Mouse (Mus musculus) neural tube, embryonic 10.5 days (tissue): ENCODE measurements at regions not wholly inside any gene's neighbourhood (a gene's known extent, or its start where the extent isn't known, plus 50 kb on each side); places are given as distances from the start of the nearest gene placed in this dataset.
A peak's percentile ranks its signal among the peaks of the same experiment; 100 is the strongest.

Source experiments
- DNase-seq: peaks from one replicate; pipeline ENCODE4 v3.0.0-alpha.2; 2017; ENCODE audit warnings: low spot score; ENCODE audit errors: extremely low spot score

- no peak for DNase-seq
Measured at GRCm38 (mm10) chr6:26033392-26033791, 224.3 kb upstream of the Pot1a start.

DNA sequence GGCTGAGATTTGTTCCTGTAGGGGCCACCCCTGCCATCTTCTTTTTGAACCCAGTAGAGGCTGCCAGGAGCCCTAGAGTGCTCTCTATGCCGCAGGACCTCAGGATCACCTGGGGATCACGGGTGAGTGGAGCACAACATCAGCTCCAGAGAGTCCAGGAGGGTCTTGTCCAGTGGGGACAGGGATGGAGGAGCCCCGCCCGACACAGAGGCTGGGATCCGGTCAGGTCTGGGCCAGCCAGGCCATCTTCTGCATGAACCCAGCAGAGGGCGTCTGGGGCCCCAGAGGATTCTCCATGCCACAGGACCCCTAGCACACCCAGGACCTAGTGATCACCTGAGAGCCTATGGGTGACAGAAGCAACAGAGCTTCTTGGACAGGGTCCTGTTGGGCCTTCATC is 206.3 kb upstream of the Pot1a start:
- DNase-seq: no peak

GRCm38 (mm10) chr6:25994044-25994443 is 185.0 kb upstream of the Pot1a start:
- no peak for DNase-seq

DNA sequence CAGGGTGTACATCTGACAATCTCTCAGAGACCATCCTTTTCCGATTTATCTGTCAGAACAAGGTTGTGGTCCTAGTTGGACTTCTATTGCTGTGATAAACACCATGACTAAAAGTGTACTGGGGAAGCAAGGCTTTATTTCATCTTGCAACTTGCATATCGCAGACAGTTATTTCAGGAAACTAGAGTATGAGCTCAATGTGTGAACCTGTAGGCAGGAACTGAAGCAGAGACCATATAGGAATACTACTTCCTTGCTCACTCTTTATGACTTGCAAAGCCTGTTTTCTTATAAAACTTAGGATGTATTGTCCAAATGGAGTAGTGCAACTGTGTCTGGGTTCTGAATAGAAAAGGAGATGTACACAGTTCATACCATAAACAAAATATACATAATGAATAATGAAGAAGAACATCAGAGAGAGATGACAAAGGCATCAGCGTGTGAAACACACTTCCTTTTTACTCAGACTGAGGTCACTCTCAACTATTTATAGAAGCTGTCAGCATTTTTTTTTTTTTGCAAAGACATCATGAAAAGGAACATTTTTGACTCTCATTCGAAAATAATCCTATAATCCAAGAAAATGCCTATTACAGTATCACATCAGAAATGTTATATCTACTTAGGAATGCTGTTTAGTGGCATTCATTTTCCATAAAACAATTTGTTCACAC is 169.3 kb upstream of the Pot1a start:
- DNase-seq: no peak

DNA sequence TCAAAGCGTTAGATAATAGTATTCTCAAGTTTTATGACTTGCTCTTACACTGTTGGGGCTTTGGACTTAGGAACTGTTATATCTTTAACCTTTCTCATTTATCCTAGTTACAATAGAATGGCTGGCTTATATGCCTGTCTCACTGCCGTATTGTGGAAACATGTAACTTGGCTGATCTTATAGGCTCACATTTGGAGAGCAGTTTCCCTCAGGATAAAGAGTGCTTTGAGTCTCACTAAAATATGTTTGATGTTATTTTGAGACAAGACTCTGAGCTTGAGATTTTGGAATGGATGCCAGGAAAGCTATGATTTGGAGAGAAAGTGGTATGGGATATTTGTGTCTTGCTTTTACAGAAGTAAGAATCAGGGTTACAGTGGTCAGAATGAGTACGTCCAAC is 156.4 kb upstream of the Pot1a start:
- DNase-seq: no peak

- peak; percentile 21 for DNase-seq
Measured at GRCm38 (mm10) chr6:25931148-25931553, 122.1 kb upstream of the Pot1a start.

DNA sequence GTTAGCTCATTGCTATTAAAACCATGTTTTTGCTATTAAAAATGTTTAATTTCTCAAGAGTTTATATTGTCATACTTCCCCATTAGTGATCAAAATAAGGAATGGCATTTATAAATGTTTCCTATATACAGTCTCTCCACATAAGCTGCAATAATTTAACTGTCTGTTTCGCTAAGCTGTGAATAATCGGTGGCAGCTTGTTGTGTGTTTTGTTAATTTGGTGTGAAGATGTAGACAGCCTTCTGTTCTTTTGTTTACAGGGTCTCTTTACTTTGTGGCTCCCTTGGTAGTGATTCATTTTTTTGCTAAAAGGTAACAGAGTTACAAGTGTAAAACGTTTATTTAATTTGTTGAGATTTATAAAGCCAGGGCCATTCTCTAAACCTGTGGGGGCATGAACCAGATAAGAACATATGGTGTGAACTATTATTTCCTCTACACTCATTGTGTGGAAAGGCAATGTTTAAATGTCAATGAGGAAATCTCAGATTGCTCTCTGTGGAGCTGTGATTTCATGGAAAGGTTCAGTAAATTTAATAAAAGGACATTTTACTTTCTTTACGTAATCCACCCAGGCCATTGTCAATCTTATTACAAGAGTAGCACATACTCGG is 108.9 kb upstream of the Pot1a start:
- no peak for DNase-seq

- DNase-seq: no peak
Measured at GRCm38 (mm10) chr6:25914122-25914521, 105.1 kb upstream of the Pot1a start.

- DNase-seq: no peak
Measured at GRCm38 (mm10) chr6:25899944-25900343, 90.9 kb upstream of the Pot1a start.

- DNase-seq: no peak
Measured at GRCm38 (mm10) chr6:25894454-25895250, 85.6 kb upstream of the Pot1a start.

DNA sequence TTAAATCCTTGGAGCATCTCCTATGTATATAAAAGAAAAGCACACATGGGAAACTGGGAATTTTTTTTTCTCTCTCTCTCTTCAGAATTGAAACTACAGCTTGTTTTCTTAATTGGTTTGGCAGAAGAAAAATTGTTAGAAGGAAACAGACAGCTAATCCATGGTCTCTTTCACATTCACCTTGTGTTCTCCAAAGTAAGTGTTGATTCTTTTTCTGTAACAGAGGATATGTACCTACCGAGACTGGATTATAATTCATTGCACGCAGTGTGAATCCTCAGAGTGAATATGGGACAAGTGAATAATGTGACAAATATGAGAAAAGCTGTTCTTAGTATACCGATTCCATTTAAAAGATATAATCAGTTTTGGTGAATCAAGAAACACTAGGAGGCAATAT is 58.9 kb upstream of the Pot1a start:
- no peak for DNase-seq
